Mouse (Mus musculus) c-Kit-positive CD71-positive TER-119-positive erythroid progenitor cells, embryonic 14.5 days (primary cell): ENCODE results near the gene Papola.

Experiments used
- DNase-seq: peaks from one replicate; pipeline ENCODE4 v3.0.0-alpha.2; 2013; ENCODE audit warnings: low spot score

Gene Papola

GRCm38 (mm10) chr12:105784196-105784999 lies at the start of gene Papola:
Papola (plus strand) TSS chr12:105784694.
- DNase-seq: peak; percentile 83

GRCm38 (mm10) chr12:105735226-105735888 lies 49.1 kb upstream of the Papola start:
- no peak for DNase-seq

DNA sequence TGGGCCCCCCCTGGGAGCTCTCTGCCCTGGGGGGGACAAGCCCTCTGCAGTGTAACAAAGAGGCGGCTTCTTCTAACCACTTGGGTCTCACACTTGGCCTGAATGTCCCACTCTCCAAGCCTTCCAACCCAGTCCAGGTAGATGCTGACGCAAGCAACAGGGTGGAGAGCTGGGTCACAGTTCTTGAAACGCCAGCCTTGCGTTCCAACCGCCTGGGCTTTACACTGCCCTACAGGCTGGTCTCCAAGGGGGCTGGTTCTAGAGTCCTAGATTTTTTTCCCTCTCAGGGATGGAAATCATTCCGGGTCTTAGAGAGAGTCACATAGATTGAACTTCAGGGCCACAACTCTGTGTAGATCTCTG lies 48.6 kb upstream of the Papola start:
- DNase-seq: no peak

GRCm38 (mm10) chr12:105738316-105739096 lies 46.0 kb upstream of the Papola start:
- no peak for DNase-seq

- no peak for DNase-seq
Observed at GRCm38 (mm10) chr12:105739656-105740055, 44.8 kb upstream of the Papola start.

DNA sequence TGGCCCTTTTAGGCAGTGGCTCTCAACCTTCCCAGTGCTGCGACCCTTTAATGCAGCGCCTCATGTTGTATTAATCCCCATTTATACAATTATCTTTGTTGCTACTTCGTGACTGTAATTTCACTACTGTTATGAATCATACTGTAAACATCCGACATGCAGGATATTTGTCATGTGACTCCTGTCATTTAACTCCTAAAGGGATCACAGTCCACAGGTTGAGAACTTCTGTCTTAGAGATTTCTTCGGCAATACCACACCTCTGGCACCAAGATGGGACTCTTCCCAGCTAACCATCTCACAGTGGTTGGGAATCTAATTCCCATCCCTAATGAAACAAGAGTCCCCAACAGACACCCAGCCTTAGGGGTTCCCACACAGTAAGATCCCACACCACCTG lies 36.4 kb upstream of the Papola start:
- no peak for DNase-seq

GRCm38 (mm10) chr12:105753813-105754212 lies 30.7 kb upstream of the Papola start:
- DNase-seq: no peak

- peak; percentile 63 for DNase-seq
Observed at GRCm38 (mm10) chr12:105757816-105758497, 26.5 kb upstream of the Papola start.

DNA sequence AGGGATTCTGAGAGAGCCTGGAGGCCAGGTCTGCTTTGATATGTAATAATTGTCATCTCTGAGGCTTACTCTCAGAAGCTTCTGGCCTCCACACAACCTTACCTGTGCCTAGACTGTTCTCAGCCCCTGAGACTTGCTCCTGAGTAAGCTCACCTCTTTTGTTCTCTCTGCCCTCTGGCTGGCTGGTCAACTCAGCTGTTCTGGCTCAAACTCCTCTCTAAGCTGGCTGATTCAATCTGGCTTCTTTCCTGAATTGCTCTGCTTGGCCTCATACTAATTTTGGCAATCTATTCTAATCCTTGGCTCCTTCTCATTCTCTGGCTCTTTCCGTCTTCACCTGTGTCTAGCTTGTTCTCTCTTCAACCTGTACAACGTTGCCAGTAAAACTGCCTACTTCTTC lies 25.6 kb upstream of the Papola start:
- no peak for DNase-seq

- peak; percentile 60 for DNase-seq
Observed at GRCm38 (mm10) chr12:105759849-105760478, 24.5 kb upstream of the Papola start.

- DNase-seq: no peak
Observed at GRCm38 (mm10) chr12:105761171-105761570, 23.3 kb upstream of the Papola start.

- no peak for DNase-seq
Observed at GRCm38 (mm10) chr12:105761629-105762028, 22.9 kb upstream of the Papola start.

DNA sequence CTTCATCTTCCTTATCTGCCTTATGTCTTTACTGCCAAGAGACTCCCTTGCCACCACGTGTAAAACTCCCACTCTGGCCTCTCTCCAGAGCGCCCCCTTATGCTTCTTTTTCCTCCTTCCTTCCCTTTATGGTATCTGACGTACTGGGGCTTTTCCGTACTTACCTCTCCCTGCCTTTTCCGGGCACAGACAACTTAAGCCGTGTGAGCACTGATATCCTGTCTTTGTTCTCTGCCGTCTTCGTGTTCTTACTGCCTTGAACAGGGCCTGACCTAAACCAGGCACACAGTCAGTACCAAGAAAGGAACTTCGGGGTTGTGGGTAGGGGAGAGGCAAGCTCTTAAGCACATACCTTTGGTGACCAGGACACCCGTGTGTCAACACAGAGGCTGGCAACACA lies 14.8 kb upstream of the Papola start:
- no peak for DNase-seq

GRCm38 (mm10) chr12:105774871-105775270 lies 9.6 kb upstream of the Papola start:
- DNase-seq: no peak

GRCm38 (mm10) chr12:105777651-105778050 lies 6.8 kb upstream of the Papola start:
- DNase-seq: no peak

- DNase-seq: peak; percentile 37
Observed at GRCm38 (mm10) chr12:105785000-105785774, 693 bp downstream of the Papola start.

DNA sequence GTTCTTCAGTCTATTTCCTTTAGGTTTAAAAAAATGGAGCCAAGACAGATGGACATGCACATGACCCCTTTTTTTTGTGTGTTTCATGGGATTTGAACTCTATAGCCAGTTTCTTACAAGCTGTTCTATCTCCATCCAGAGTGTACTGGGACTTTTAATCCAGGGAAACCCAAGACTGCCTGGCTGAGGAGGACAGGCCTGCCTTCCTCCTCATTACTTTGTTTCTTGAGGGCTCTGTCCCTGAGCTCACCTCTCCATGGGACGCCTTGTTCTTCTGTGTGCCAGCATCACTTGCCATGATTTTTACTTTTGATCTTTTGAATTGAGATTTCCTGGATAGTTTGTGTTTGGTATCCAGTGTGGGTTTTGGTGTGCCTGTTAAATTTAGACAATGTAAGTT lies 1.6 kb downstream of the Papola start:
- no peak for DNase-seq

GRCm38 (mm10) chr12:105787626-105788025 lies 3.1 kb downstream of the Papola start:
- no peak for DNase-seq

- peak; percentile 8 for DNase-seq
Observed at GRCm38 (mm10) chr12:105789885-105790284, 5.4 kb downstream of the Papola start.

DNA sequence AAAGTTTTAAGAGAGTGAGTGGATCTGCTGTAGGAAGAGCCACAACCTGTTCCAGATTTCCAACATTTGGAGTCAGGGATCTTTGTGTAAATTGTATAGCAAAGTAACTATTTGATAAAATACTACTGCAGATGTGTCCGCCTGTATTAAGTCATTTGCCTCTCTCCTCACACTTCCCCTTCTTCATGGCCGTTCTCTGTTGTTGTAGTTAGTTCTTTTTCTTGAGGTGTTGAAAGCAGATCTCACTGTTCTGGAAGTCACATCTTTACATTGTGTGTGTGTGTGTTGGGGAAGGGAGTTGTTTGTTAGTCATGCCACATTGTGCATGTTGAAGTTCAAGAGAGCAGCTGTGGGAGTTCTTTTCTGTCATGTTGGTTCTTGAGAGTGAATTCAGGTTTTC lies 10.4 kb downstream of the Papola start:
- DNase-seq: no peak

- DNase-seq: no peak
Observed at GRCm38 (mm10) chr12:105798001-105798400, 13.5 kb downstream of the Papola start.
